Mouse (Mus musculus) thymus, adult 2 months (tissue): ENCODE measurements around the gene T.

Source experiments
- CTCF ChIP-seq: fragments of 200-500 bp; IDR thresholded peaks from 2 replicates; pipeline ENCODE4 v1.5.1; 2012; ENCODE audit warnings: mild to moderate bottlenecking, control low read depth, low read length, moderate library complexity, borderline replicate concordance; ENCODE audit not compliant: control insufficient read depth, poor library complexity, insufficient read depth; ENCODE audit errors: extremely low read depth
- POLR2A ChIP-seq: fragments of 200-500 bp; IDR thresholded peaks from 2 replicates; pipeline ENCODE4 v1.6.1; 2012; ENCODE audit warnings: mild to moderate bottlenecking, low read length, control low read depth, moderate library complexity; ENCODE audit not compliant: control insufficient read depth, poor library complexity, insufficient read depth; ENCODE audit errors: extremely low read depth

DNA sequence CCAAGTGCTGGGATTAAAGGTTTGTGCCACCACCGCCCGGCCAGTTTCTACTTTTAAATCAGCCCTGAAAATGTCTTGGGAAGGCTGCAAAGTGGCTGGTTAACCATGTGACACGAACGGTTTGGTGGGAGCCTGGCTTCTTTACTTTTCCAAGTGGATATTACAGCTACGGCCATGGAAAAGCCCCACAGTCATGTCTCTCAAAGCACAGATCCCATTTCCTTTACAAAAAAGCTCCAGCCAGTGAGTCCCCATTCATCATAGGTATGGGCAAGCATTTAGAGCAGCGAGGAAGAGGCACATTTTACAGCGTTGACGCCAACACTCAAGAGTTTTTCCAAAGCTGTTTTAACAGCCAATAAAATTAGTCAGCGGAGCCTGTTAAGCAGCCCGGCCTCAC lies 47.6 kb downstream of the T start:
- TF ChIP-seq CTCF (no peak), POLR2A (no peak)
